Mouse (Mus musculus): ENCODE measurements at regions not wholly inside any gene's neighbourhood (a gene's known extent, or its start where the extent isn't known, plus 50 kb on each side); places are given as distances from the start of the nearest gene placed in this dataset.
"Not testable (repeated sequence)": the region's sequence is repeated elsewhere in the genome, so short reads cannot be mapped to it uniquely, and the experiment has no call there.

DNA sequence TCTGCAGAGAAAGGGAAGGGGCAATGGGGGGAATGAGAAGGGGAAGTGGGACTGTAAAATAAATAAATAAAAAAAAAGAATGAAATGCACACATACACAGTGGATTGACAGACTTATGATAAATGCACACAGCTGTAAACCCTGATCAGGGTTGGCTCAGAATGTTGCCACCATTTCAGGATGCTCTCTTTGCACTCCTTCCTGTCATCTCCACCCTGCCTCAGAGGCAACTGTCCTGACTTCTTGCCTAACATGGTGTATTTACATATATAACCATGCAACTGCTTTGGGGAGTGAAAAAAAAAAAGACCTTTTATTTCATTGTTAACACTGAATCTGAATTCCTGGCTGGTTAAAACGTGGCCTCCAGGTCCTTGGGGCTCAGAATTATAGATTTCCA, 149.4 kb downstream of the Kcnrg start:
- no peak for DNase-seq (ENCODE audit: low spot score in 2 of 2)

- DNase-seq (ENCODE audit: low spot score in 2 of 2), result no peak
Measured at GRCm38 (mm10) chr14:61757086-61757822, 150.0 kb downstream of the Kcnrg start.

GRCm38 (mm10) chr14:61757823-61758175, 150.5 kb downstream of the Kcnrg start:
- no peak for DNase-seq (ENCODE audit: low spot score in 2 of 2)

GRCm38 (mm10) chr14:61758586-61758985, 151.3 kb downstream of the Kcnrg start:
- DNase-seq (ENCODE audit: low spot score in 2 of 2), result no peak

GRCm38 (mm10) chr14:61760176-61760575, 152.9 kb downstream of the Kcnrg start:
- not testable (repeated sequence) for DNase-seq (ENCODE audit: low spot score in 2 of 2)

DNA sequence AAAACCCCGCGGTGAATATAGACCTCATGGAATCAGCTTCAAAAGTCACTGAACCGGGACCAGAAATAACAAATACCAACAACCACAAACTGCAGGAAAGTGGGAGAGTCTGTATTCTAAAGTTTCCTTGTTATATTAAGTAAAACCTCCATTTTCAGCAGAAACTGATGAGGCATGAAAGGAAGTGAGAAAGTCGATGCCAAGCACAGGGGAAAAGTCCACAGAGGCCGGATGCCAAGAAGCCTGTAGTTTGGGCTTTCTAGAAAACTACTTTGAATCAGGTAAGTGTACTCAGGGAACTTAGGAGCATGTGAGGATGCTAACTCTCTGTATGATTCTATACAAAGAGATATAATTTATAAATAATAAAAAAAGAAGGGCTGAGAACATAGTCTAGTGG, 154.8 kb downstream of the Kcnrg start:
- no peak for DNase-seq (ENCODE audit: low spot score in 2 of 2)

DNA sequence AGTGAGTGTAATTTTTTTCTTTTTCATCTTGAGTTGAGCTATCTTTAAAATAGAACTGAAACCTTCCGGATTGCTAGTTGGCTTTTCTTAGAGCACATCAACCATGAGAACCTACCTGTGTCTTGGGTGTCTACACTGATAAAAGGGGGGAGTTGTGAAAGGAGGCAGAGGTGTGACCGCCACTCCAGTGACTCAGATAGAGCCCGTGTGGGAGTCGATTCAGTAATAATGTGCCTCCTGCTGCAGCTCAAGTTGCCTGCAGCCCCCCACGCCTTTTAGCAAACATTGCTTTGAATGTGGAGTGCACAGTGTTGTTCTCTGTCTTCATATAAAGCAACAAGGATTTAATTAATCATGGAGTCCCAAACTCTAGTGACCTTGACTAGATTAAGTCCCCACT, 162.6 kb downstream of the Kcnrg start:
- no peak for DNase-seq (ENCODE audit: low spot score in 2 of 2)

DNA sequence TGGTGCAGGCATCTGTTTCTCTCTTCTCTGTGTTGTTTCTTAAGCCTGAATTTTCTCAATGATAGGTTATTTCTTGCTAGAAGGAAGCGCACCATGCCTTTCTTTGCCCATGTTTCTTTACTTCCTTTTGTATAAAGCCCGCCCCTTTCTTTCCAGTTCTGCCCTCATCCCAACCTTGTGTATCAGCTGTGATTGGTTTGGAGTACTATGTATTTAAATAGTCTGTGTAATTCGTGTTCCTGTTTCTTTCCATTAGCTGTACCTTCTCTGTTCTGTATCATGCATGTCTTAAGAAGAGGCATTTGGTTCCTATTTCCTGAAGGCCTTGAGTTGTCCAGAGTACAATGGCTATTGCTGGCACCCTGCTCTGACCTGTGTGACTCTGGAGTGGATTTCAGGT, 166.9 kb downstream of the Kcnrg start:
- DNase-seq (ENCODE audit: low spot score in 2 of 2), result no peak

DNA sequence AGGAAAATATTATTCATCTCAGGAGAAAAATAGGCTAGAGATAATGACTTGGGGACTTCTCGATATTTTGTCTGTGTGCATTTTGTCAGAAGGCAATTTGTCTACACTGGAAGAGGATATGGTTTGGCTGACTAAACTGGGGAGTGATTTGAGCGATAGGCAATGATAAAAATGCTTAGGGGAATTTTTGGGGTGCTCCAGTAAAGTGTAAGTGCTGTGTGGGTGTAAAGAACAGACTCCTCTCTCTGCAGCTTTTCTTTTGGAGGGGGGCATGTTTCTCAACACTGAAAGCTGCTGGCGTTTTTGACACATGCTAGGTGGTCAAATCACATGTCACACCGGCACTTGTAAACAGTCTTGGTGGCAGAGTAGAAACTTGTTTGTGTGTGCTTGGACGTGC, 171.4 kb downstream of the Kcnrg start:
- no peak for DNase-seq (ENCODE audit: low spot score in 2 of 2)

GRCm38 (mm10) chr14:61783206-61783605, 175.9 kb downstream of the Kcnrg start:
- DNase-seq (ENCODE audit: low spot score in 2 of 2), result no peak

GRCm38 (mm10) chr14:61784609-61785008, 177.4 kb downstream of the Kcnrg start:
- no peak for DNase-seq (ENCODE audit: low spot score in 2 of 2)

DNA sequence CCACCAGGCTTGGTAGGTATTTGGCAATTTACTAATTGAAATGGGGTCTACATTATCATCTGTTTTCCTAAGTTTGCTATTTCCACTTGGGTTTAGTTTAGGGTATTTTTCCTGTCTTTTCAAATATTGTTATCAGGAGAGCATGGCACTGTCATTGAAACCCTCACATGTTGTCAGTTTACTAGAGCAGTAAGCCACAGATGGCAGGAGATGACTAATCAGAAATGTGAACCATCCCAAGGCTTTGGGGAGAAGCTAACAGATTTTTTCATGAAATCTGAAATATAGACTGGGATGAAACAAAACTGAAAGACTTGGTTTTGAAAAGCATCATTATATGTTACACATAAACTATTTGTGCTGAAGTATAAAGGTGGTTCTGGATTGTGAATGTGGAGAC, 178.8 kb downstream of the Kcnrg start:
- DNase-seq (ENCODE audit: low spot score in 2 of 2), result no peak

- DNase-seq (ENCODE audit: low spot score in 2 of 2), result no peak
Measured at GRCm38 (mm10) chr14:61787746-61788145, 180.5 kb downstream of the Kcnrg start.

DNA sequence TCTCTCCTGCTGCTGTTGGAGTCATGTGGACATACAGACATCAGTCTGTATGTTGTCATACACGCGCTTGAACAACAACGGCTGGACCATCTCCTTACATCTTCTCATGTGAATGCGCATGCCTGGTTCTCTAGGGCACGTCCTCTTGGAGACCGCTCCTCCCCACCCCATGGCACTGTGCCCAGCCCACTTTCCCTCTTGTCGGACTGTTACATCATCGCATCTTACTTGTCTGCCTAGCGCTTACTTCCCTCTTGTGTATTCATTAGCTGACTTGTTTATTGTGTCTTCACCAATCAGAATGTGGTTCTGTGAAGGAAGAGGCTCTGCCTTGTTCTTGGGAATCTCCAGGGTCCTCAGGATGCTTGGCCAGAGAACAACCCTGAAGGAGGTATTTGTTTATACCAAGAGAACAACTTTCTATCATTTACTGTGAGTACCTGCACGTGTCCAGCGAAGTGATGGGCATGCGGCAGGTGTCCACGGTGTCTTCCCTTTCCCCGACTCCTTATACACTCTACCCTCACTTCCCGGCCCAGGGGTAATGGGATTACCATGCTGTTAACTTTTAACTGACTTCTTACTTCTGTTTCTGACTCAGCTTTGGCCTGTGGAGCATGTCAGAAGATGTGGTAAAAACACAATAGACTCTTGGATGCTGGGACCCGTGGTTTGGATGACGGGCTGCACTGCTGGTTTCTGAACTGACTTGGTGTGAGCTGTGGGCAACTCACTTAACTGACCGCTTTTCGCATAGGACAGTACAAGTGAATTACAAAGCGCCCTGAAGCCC, 181.9 kb downstream of the Kcnrg start:
- DNase-seq (ENCODE audit: low spot score in 2 of 2), result no peak

- DNase-seq (ENCODE audit: low spot score in 2 of 2), result no peak
Measured at GRCm38 (mm10) chr14:61795976-61796645, 188.9 kb downstream of the Kcnrg start.

GRCm38 (mm10) chr14:61796671-61797070, 189.4 kb downstream of the Kcnrg start:
- no peak for DNase-seq (ENCODE audit: low spot score in 2 of 2)

DNA sequence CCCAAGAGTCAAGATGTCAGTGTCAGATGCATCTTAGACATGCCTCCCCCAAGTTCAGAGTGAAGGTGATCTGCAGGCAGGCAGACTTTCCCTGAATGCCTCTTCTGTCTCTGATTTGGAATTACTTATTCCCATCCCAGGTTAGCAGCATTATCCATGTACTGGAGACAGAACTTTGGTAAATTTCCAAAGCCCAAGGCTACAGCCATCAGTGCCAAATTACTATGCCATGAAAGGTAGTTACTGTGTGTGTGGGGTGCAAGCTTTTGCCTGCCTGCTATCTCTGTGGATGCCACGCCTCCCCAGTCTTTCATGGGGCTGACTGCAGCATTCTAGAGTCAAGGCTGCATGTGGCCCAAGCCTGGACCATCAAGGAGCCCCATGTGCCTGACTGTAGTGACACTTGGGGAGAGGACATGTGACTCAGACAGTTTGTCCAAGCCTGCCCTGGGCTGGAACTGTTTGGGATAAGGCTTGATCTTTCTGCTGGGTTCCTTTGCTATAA, 196.2 kb downstream of the Kcnrg start:
- DNase-seq (ENCODE audit: low spot score in 2 of 2), result no peak

DNA sequence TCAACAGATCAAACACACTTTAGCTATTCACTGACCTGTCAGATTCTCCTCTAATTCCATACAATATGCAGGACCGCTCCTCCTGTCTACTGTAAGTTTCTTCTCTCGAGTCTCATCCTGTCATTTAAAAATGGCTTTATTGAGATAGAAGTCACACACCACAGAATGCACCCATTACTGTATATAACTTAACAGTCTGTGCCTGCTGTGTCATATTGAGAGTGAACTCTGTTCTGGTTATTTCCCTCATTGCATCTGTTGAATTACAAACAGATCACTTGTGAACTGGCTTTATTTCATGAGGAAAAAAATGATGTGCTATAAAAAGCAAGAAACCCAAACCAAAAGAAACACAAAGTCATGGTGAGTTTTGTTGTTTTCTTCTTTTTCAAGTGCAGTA, 198.2 kb downstream of the Kcnrg start:
- DNase-seq (ENCODE audit: low spot score in 2 of 2), result no peak

- DNase-seq (ENCODE audit: low spot score in 2 of 2), result no peak
Measured at GRCm38 (mm10) chr14:61808193-61808592, 200.9 kb downstream of the Kcnrg start.

DNA sequence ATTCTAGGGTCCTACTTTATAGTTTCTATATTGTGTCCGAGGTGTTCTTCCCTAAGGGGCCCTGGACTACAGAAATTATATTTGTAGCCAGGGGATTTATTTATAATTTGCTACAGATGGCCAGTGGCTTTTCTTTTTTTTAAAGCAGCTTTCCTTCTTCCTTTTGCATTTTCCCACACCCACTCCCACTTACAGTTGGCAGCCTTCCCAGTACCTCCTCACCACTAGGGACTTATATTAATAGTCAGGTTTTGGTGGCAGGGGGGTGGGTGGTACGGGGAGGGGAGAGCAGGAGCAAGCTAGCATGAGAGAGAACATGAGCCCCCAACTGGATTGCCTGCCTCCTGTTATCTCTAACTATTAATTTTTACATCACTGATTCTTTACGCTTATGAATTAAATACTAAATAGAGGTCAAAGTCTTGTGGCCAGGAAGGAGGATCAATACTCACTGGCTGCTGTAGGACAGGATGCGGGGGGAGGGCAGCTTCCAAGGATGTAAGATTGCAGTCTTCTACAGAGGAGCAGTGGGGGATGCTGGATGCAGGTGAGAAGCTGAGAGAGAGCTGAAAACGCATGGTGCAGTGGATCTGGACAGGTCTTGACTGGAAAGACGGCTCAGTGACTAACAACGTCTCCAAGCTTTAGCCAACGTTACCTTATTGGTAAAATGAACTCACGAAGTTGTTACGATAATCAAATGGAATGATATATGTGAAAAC, 202.6 kb downstream of the Kcnrg start:
- no peak for DNase-seq (ENCODE audit: low spot score in 2 of 2)

DNA sequence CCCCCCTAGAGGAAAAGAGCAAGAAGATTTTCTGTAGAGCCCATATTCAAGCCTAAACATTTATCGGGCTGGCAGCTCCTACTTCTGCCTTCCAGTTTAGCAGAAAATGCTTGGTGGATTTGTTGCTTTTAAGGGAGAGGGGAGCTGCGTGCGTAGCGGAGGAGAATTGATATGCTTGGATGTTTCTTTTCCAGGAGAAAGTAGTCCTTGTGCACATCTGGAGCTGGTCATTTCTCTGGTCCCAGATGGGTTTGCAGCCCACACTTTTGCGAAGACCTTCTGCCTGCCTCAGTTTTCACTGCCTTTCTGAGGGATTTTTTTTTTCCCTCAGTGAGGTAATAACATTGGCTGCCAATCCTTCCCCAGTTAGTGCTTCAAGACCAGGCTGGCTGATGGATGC, 203.6 kb downstream of the Kcnrg start:
- DNase-seq (ENCODE audit: low spot score in 2 of 2), result no peak

DNA sequence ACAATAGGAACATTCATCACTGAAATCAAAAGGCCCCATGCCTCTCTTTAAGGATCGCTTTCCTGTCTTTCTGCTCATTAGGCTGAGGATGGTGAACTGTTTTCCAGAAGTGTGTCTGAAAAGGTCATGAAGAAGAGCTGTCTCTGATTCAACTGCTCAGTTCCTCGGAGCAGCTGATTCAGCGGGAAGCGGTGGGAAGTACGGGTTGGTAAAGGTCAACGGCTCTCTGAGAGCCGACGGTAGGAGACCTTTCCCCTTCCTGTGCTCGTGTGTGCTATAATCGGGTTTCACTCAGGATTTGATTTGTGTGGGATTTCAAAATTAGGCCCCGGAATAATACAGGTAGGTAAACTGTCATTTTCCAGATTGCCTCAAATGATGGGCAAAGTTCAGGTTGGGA, 210.5 kb downstream of the Kcnrg start:
- no peak for DNase-seq (ENCODE audit: low spot score in 2 of 2)

Measured in spleen, postnatal 14 days (tissue).